Mouse (Mus musculus): ENCODE measurements around the gene Olfr286. TPM values are rescaled to one million over a fixed set of nuclear protein-coding genes. Genes with fewer than 3 reads are reported as not detected.

The Olfr286 gene
- polyA plus RNA-seq, 1 experiment: not detected

DNA sequence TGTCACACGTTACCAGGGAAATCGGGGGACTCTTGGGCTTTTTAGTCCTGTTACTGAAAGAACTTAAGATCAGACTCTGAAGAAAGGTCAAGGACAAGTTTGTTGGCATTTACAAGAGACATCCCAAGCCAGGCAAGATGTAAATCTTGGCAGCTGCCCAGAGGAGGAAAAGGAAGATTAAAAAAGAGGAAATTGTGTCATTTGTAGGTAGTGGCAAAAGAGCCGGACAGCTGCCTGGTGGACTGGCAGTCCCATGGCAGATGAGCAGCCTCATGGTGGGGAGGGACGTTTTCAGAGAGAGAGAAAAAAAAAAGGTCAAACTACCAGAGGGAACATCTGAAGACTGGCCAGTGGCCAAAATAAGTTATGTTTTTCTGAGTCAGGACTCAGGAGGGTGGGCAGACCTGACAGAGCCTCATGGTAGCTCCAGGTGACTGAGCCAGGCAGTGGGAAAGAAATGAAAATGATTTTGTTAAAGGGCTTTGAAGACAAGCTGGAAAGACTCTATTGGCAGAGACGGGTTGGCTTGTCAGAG lies 20.8 kb downstream of the Olfr286 start:
- no peak overlapping the region for H3K4me3 ChIP-seq (ENCODE audit: insufficient read depth, low read length)
- TF ChIP-seq POLR2A (IDR thresholded peaks at IDR 0.05; ENCODE audit: low read depth, low read length) (no peak), CTCF (IDR thresholded peaks at IDR 0.05; ENCODE audit: borderline replicate concordance, insufficient read depth, low read length) (no peak)
- no peak overlapping the region for H3K27ac ChIP-seq (ENCODE audit: insufficient read depth, low read length)
- H3K4me1 ChIP-seq (ENCODE audit: control insufficient read depth, insufficient read depth, low read length): no peaks in the 10 kb centered on the region

- TF ChIP-seq CTCF (IDR thresholded peaks at IDR 0.05; ENCODE audit: borderline replicate concordance, insufficient read depth, low read length) (no peak), POLR2A (IDR thresholded peaks at IDR 0.05; ENCODE audit: low read depth, low read length) (no peak)
- Histone ChIP-seq H3K27ac (ENCODE audit: insufficient read depth, low read length) (no peak overlapping the region), H3K4me1 (ENCODE audit: control insufficient read depth, insufficient read depth, low read length) (no peaks in the 10 kb centered on the region), H3K4me3 (ENCODE audit: insufficient read depth, low read length) (no peak overlapping the region)
Measured at GRCm38 (mm10) chr15:98209676-98210075, 24.6 kb downstream of the Olfr286 start.

DNA sequence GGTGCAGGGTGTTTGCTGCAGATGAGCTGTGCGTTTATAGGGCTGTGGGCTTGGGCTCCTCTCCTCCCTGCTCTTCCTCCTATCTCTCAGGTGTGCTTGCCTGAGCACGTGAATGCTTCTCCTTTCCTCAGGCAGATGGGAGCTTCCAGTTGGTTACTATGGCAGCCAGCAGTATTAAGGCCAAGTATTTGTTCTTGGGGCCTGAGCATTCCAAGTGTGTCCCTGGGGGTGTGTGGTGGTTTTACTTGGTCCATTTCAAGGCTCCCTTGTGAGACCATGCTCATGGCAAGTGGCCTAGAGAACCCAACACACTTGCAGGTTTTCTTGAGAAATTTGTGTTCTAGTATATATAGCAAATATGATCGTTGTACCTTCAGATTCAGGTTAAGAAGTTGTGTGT lies 38.8 kb downstream of the Olfr286 start, which contains the start of gene Olfr288:
Gene Olfr288, minus strand, starts transcription at position 101 of the 400 bp plus-strand sequence.
- TF ChIP-seq POLR2A (IDR thresholded peaks at IDR 0.05; ENCODE audit: low read depth, low read length): no peak
- TF ChIP-seq CTCF (IDR thresholded peaks at IDR 0.05; ENCODE audit: borderline replicate concordance, insufficient read depth, low read length): no peak
- Histone ChIP-seq H3K27ac (ENCODE audit: insufficient read depth, low read length) (no peak within 1 kb of the TSS), H3K4me3 (ENCODE audit: insufficient read depth, low read length) (no peak within 1 kb of the TSS), H3K4me1 (ENCODE audit: control insufficient read depth, insufficient read depth, low read length) (no peaks in the 10 kb centered on the region)

DNA sequence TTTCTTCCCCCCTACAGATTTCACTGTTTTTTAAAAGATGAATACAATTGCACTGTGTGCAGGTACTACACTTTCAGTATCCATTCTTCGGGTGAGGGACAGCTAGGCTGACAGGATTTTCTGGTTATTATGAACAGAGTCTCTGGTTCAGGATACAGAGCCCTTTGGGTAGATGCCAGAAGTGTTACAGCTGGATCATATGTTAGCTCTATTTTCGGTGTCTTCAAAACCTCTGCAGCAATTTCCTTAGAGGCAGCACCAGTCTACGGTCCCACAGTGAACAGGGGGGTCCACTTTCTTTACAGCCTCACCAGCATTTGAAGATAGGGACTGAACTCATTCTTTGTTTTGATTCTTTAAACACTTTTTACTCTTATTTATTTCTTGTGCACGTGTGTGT lies 49.8 kb downstream of the Olfr286 start:
- peaks cover 5% of the 10 kb centered on the region; the same call in 1 of the 2 replicates for H3K4me1 ChIP-seq (ENCODE audit: control insufficient read depth, insufficient read depth, low read length)
- H3K4me3 ChIP-seq (ENCODE audit: insufficient read depth, low read length): no peak overlapping the region
- TF ChIP-seq POLR2A (IDR thresholded peaks at IDR 0.05; ENCODE audit: low read depth, low read length) (no peak), CTCF (IDR thresholded peaks at IDR 0.05; ENCODE audit: borderline replicate concordance, insufficient read depth, low read length) (no peak)

DNA sequence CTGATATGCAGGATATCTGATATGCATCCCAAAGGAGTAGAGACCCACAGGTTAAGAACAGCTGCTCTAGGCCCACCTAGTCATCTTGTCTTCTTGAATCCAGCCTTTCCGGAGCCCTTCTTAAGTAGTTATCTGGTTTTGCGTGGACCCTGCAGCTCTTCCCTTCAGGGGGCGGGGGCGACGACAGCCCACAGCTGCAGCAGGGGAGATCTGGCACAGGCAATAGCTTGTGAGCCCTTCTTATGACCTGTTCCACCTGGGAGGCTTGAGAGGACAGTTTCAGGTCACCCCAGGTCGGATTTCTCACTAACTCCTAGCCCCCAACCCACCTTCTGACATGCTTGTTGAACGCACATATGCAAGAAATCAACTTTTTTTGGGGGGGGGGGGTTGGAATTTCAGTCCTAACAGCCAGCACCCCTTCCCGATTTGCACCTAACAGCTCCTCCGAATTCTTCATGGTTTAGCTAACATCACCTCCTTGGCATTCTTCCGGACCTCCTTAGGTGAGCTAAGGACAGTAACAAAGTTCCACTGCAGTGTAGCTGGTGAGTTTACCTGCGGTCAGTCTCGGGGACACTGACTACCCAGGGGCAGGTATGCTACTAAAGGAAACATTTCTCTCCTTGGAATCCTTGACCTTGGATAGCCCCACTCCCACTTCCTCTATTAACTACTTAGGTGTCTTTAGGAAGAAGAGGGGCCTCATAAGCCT lies 52.2 kb downstream of the Olfr286 start:
- Histone ChIP-seq H3K27ac (ENCODE audit: insufficient read depth, low read length) (no peak overlapping the region), H3K4me1 (ENCODE audit: control insufficient read depth, insufficient read depth, low read length) (peaks cover 5% of the 10 kb centered on the region; the same call in 1 of the 2 replicates), H3K4me3 (ENCODE audit: insufficient read depth, low read length) (no peak overlapping the region)
- TF ChIP-seq CTCF (IDR thresholded peaks at IDR 0.05; ENCODE audit: borderline replicate concordance, insufficient read depth, low read length): no peak
- TF ChIP-seq POLR2A (IDR thresholded peaks at IDR 0.05; ENCODE audit: low read depth, low read length): no peak

More for the DNA sequence above, 49.8 kb downstream of the Olfr286 start:
- no peak overlapping the region for H3K27ac ChIP-seq (ENCODE audit: insufficient read depth, low read length)

DNA sequence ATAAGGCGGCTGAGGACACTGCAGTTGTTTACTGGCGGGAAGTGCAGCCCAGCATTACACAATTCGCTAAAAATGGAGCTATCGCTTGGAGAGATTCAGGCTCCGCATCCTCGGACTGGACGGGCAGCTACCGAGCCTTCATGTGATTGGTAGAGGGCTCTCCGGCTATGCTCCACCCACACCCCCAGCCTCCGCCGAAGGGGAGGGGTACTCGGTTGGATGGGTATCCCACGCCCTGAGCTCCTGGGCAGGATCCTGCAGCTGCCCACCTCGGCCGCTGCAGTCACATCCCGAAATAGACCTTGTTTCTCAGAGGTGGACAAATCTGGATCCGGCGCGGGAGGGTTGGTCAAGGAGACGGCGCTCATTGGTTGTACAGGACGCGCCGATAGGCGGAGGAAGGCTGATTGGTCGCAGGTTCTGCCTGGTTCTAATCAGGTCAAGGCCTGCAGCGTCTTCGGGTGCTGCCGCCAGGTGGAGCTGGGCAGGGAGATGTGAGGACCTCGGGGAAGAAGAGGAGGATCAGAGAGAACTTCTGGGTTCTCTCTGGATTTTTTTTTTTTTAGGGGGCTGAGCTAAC lies 53.0 kb downstream of the Olfr286 start:
- H3K27ac ChIP-seq (ENCODE audit: insufficient read depth, low read length): no peak overlapping the region
- H3K4me3 ChIP-seq (ENCODE audit: insufficient read depth, low read length): peak overlapping the region; percentile 49
- TF ChIP-seq POLR2A (IDR thresholded peaks at IDR 0.05; ENCODE audit: low read depth, low read length) (no peak; the same call in 1 of the 2 replicates), CTCF (IDR thresholded peaks at IDR 0.05; ENCODE audit: borderline replicate concordance, insufficient read depth, low read length) (peak; percentile 80)

GRCm38 (mm10) chr15:98180567-98181131 lies 53.6 kb downstream of the Olfr286 start:
- no peak for TF ChIP-seq CTCF (IDR thresholded peaks at IDR 0.05; ENCODE audit: borderline replicate concordance, insufficient read depth, low read length)
- no peak overlapping the region for H3K27ac ChIP-seq (ENCODE audit: insufficient read depth, low read length)
- H3K4me1 ChIP-seq (ENCODE audit: control insufficient read depth, insufficient read depth, low read length): peaks cover 5% of the 10 kb centered on the region; the same call in 1 of the 2 replicates
- H3K4me3 ChIP-seq (ENCODE audit: insufficient read depth, low read length): peak overlapping the region; percentile 49

More for the DNA sequence above, 53.0 kb downstream of the Olfr286 start:
- H3K4me1 ChIP-seq (ENCODE audit: control insufficient read depth, insufficient read depth, low read length): peaks cover 5% of the 10 kb centered on the region; the same call in 1 of the 2 replicates

GRCm38 (mm10) chr15:98177320-98177719 lies 56.9 kb downstream of the Olfr286 start:
- Histone ChIP-seq H3K27ac (ENCODE audit: insufficient read depth, low read length) (no peak overlapping the region), H3K4me3 (ENCODE audit: insufficient read depth, low read length) (no peak overlapping the region), H3K4me1 (ENCODE audit: control insufficient read depth, insufficient read depth, low read length) (peaks cover 5% of the 10 kb centered on the region; the same call in 1 of the 2 replicates)
- TF ChIP-seq POLR2A (IDR thresholded peaks at IDR 0.05; ENCODE audit: low read depth, low read length) (no peak), CTCF (IDR thresholded peaks at IDR 0.05; ENCODE audit: borderline replicate concordance, insufficient read depth, low read length) (no peak)

Other genes with a start within 250 kb of the Olfr286 start
- 12.7 and 31.5 TPM in 2 replicates for gene Col2a1, start 229.8 kb downstream of the Olfr286 start, polyA plus RNA-seq (2011; ENCODE audit: insufficient read length, low read depth, missing spikeins)
- gene Pfkm, start 141.9 kb downstream of the Olfr286 start, polyA plus RNA-seq (2011; ENCODE audit: insufficient read length, low read depth, missing spikeins): 20.6 and 24.4 TPM in 2 replicates
- gene Senp1, start 140.7 kb downstream of the Olfr286 start, polyA plus RNA-seq (2011; ENCODE audit: insufficient read length, low read depth, missing spikeins): 23.3 and 30.6 TPM in 2 replicates
- gene Asb8, start 68.8 kb downstream of the Olfr286 start, polyA plus RNA-seq (2011; ENCODE audit: insufficient read length, low read depth, missing spikeins): 26.8 and 31.5 TPM in 2 replicates
- gene Ccdc184, start 67.3 kb downstream of the Olfr286 start, polyA plus RNA-seq (2011; ENCODE audit: insufficient read length, low read depth, missing spikeins): 0.18 and 0.22 TPM in 2 replicates
- gene Olfr288, start 38.9 kb downstream of the Olfr286 start, polyA plus RNA-seq (2011; ENCODE audit: insufficient read length, low read depth, missing spikeins): not detected in 2 replicates
- gene Gm44579, start 13.5 kb downstream of the Olfr286 start, polyA plus RNA-seq (2011; ENCODE audit: insufficient read length, low read depth, missing spikeins): not detected in 2 replicates
- gene Olfr287, start 13.4 kb downstream of the Olfr286 start, polyA plus RNA-seq (2011; ENCODE audit: insufficient read length, low read depth, missing spikeins): not detected in 2 replicates
- gene H1fnt, start 22.8 kb upstream of the Olfr286 start, polyA plus RNA-seq (2011; ENCODE audit: insufficient read length, low read depth, missing spikeins): not detected in 2 replicates
- gene Zfp641, start 61.7 kb upstream of the Olfr286 start, polyA plus RNA-seq (2011; ENCODE audit: insufficient read length, low read depth, missing spikeins): 0.38 and 0.40 TPM in 2 replicates
- gene Olfr285, start 82.9 kb upstream of the Olfr286 start, polyA plus RNA-seq (2011; ENCODE audit: insufficient read length, low read depth, missing spikeins): not detected in 2 replicates
- not detected in 2 replicates for gene Olfr284, start 106.5 kb upstream of the Olfr286 start, polyA plus RNA-seq (2011; ENCODE audit: insufficient read length, low read depth, missing spikeins)
- not detected in 2 replicates for gene Olfr283, start 146.5 kb upstream of the Olfr286 start, polyA plus RNA-seq (2011; ENCODE audit: insufficient read length, low read depth, missing spikeins)
- gene Olfr282, start 196.8 kb upstream of the Olfr286 start, polyA plus RNA-seq (2011; ENCODE audit: insufficient read length, low read depth, missing spikeins): not detected in 2 replicates
- gene Olfr281, start 218.1 kb upstream of the Olfr286 start, polyA plus RNA-seq (2011; ENCODE audit: insufficient read length, low read depth, missing spikeins): not detected in 2 replicates
- gene OR5BS1P, start 235.4 kb upstream of the Olfr286 start, polyA plus RNA-seq (2011; ENCODE audit: insufficient read length, low read depth, missing spikeins): not detected in 2 replicates
- gene Lalba, start 248.3 kb upstream of the Olfr286 start, polyA plus RNA-seq (2011; ENCODE audit: insufficient read length, low read depth, missing spikeins): not detected in 2 replicates